Mouse (Mus musculus) yolk sac, embryonic 10.5 days (tissue): ENCODE data around the gene Lgals8.
"Not testable (repeated sequence)": the region's sequence is repeated elsewhere in the genome, so short reads cannot be mapped to it uniquely, and the experiment has no call there.

ENCODE experiments used
- DNase-seq: peaks from one replicate; pipeline ENCODE4 v3.0.0-alpha.2; 2017; ENCODE audit warnings: low spot score

Lgals8 gene

DNA sequence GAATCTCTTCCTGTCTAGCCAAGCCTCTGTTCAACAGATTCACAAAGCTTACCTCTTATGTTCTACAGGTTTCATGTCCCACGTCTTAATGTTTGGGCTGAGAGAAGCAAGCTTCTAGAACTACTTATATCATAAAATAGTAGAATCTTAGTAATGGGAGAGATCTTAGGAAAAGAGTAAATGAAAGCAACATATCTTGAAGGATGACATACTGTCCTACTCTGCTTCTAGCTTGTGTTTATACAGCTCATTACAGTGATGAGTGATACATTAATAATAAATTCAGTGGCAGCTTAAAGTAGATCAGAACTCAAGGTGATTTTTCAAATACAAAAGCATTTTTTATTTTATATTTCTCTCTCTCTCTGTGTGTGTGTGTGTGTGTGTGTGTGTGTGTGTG, at the start of gene Lgals8:
TSS of gene Lgals8 (minus strand) at position 101 of the 400 bp plus-strand sequence.
- no peak for DNase-seq

DNA sequence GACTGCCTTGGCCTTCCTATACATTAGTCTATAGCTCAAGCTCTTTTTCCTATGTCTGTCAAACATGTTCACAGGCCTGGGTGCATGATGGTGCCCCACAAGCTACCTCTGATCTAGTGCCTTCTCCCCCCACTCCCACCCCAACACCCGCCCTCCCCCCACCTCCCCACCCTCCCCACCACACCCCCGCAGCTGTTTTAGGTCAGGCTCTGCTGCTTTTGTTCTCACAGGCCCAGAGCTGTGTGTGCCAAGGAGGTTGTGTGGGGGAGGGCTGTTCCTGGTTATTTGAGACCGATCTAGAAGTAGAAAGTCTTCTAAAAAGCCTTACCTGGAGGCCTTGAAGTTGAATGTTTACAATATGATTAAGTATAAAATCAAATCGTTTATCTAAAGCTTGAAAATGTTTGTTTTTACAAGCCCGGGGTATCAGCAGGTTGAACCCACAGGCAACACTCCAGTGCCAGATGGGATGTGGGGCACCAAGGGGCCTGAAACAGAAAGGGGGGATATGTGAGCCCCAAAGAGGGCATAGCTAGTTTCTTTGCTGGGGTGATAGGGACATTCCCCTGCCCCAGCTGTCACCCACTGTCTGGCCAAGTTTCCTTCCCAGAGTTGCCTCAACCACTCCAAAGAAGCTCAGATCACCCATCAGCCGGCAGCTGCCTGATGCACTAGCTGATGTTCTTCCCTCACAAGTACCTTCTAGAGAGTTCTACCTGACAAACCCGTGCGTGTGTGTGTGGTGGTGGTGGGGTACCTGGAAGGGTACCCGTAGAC, 46.6 kb upstream of the Lgals8 start:
- DNase-seq = no peak

GRCm38 (mm10) chr13:12510032-12510431, 45.3 kb upstream of the Lgals8 start:
- DNase-seq = no peak

- no peak for DNase-seq
These were observed 42.7 kb upstream of the Lgals8 start for GRCm38 (mm10) chr13:12507426-12507825.

DNA sequence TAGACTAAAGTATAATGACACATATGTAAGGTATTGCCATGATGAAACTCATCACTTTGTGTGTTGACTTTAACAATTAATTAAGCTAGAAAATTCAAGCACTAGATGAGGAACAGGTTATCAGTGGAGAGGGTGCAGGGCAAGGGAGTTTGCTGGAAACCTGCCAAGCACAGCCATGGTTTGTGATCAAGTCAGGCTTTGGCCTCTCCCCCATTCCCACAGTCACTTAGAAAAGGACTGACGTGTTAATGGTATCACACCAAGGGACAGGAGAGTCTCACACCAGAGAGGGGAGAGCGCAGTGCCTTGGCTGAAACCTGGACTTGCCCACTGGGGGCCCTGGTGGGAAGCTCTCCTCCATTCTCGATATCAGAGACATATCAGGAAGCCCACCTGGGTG, 40.6 kb upstream of the Lgals8 start:
- DNase-seq = no peak

GRCm38 (mm10) chr13:12503238-12503751, 38.6 kb upstream of the Lgals8 start:
- DNase-seq = no peak

GRCm38 (mm10) chr13:12502665-12503237, 38.0 kb upstream of the Lgals8 start:
- no peak for DNase-seq

DNA sequence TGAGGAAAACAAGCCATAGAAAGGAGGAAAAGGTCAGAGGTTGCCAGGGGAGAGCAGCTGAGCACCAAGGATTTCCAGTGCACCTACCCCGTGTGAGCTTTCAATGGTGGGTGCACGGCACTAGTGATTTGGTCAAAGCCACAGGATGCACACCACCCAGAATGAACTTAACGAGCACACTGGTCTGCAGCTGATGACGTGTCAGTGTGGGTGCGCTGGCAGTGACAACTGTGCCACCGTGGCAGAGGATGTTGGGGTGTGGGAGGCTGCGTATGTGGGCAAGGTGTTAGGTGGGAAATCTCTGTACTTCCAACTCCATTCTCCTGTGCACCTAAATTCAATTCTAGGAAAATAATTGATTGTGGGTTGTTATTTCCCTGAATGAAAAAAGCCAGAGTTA, 34.4 kb upstream of the Lgals8 start:
- no peak for DNase-seq

DNA sequence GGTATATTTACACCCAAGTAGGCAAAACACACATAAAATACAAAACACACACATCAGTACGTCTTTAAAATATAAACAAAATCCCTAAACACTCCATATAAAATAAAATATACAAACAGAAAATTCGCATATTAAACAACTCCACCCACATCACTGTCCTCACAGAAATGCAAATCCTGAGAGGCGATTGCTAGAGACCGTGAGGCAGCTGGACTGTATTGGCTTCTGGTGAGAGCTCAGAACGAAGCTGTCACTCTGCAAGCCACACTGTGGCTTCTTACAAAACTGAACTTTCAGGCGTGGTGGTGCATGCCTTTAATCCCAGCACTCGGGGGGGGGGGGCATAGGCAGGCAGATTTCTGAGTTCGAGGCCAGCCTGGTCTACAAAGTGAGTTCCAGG, 33.1 kb upstream of the Lgals8 start:
- no peak for DNase-seq

GRCm38 (mm10) chr13:12494750-12495149, 30.0 kb upstream of the Lgals8 start:
- DNase-seq = no peak

DNA sequence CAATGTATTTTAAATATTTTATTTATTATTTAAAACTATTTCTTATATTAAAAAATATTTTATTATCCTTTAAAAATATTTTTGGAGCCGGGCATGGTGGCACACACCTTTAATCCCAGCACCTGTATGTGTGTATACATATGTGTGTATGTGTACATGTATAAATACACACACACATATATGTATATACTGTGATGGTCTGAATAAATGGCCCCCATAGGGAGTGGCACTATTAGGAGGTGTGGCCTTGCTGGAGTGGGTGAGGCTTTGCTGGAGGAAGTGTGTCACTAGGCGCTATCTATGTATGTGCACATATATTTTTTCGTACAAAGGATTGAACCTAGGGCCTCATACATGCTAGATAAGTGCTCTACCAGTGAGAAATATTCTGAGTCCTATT, 27.8 kb upstream of the Lgals8 start:
- DNase-seq = no peak

DNA sequence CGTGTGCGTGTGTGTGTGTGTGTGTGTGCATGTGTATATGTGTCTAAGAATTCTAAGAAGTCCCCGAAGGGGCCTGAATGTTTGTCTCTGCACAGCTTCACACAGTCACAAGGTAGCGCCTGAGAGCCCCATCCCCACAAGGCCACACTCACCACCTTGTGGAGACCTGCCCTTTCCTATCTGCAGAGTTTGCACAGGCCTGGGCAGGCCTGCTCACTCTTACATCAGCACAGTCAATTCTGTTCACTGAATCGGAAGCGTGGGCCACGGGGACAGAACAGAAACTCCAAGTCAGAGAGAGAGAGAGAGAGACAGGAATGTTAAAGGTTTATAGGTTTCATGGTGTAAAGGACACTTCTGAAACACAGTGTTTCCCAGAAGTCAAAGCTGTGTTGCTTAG, 20.9 kb upstream of the Lgals8 start:
- no peak for DNase-seq

DNA sequence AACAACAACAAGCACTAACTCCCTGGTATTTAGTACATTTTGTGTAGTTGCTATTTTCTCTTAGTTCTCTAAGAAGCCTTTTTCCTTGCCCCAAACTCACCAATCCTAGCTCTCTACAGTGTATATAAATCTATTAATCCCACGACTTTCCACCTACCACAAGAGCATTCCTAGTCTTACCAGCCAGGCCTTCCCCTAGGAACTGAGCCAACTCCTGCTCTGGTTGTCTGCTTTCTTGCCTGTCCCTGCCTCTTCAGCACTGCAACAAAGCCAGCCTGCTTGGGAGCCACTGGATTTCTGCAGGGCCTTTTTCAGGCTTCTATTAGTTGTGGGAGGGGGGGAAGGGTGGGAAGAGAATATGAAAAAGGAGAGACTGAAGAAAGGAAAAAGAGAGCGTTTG, 20.5 kb upstream of the Lgals8 start:
- no peak for DNase-seq

GRCm38 (mm10) chr13:12479802-12480201, 15.1 kb upstream of the Lgals8 start:
- no peak for DNase-seq

DNA sequence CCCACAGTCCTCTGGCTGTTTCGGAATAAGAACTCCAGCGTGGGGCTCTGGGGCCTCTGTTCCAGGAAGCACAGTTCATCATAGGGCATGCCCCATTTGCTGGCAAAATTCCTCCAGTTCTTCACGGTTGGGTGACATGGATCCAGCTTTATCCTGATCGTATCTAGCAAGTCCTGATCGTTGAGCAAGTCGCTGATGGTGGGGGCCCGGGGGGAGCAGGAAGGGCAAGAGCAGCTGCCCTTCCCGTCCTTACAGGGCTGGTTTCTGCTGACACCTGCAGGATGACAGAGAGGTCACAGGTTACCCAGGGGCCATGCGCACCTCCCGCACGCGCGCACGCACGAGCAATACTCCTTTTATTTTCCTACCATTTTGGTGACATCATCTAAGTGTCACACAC, 13.6 kb upstream of the Lgals8 start:
- DNase-seq = no peak

DNA sequence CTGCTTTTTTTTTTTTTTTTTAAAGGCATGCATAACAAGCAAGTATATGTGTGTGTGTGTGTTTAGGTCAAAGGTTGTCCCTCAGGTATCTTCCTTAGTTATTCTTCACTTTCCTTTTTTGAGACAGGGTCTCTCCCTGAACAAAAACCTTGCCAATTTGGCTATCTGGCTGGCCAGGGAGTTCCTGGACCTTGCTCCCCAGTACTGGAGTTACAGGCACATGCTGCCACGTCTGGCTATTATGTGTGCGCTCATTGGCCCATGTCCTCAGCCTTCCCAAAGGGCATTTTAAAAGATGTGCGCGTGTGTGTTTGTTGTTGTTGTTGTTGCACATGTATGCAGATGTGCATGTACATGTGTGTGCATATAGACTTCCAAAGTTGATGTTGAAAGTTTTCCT, 12.1 kb upstream of the Lgals8 start:
- DNase-seq = no peak

DNA sequence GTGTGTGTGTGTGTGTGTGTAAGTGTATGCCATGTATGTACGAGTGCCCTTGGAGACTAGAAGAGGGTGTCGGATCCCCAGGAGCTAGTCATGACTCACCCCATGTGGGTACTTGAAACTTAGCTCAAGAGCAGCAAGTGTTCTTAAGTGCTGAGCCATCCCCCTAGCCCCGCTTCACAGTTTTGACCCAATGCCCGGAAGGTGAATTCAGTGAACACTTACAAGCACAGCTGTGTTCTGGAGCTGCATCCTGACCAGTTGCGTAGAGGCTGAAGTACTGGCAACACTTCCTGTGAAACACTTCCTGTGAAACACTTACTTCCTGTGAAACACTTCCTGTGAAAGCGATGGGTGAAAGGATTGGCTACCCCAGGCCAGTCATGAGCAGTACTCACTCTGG, 10.5 kb upstream of the Lgals8 start:
- no peak for DNase-seq

DNA sequence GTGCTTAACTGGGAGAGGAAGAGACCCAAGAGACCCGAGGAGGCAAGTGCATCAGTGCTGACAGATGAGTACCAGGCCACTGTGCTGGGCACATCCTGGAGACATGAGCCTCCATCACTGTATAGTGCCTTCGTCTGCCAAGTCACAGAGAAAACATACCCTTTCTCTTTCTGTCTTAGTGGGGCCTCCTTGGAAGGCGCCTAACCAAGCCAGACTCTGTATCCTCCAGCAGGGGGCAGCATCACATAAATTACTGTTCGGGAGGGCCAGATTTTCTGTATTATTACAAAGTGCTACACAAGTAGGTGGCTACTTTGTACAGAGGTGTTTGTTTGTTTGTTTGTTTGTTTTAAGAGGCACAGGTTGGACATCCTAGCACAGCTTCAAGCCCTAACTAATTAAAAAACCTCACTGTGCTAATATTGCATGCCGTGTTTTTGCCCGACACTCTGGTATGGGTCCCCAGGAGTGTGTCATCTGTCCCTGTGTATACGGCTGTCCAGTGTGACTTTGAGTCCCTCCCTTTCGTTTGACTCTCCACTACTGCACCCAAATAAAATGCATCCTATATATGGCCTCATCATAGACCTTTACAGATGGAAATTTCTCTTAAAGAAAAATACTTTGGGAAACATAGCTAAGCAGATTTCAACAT, 9.1 kb upstream of the Lgals8 start:
- peak; percentile 40 for DNase-seq

DNA sequence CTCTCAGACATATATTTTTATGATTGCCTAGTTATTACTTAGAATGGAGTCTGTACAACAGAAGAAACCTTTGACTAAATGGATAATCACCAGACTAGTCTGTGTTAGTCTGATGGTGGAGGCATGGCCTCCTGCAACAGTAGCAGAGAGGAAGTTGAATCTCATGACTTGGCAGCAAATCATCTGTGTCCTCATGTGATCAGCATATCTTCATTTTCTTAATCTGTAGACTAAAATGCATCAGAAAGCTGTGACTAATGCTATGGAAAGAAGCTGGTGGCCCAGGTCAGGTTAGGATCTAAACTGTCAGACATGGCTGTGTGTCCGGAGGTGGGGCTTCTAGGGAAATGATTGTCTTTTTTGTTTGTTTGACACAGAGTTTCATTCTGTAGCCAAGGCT, 3.7 kb upstream of the Lgals8 start:
- DNase-seq = no peak

- not testable (repeated sequence) for DNase-seq
These were observed 585 bp downstream of the Lgals8 start for GRCm38 (mm10) chr13:12464159-12464558.

DNA sequence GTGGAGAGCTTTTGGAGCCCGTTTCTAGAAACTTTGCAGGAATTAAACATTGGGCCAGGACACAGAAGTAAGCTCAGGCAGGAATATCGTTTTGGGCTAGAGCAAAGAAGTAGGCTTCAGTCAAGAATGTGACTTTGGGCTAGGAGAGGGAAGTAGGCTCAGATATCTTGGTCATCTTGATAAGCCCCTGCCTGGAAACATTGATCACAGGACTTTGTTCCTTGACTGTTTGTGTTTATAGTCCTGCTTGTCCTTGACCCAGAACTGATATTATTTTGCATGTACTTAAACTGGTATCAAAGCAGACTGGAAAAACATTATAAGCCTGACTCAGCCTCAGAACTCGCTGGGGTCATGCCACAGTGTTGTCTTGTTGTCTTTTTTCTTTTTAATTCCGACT, 2.1 kb downstream of the Lgals8 start:
- DNase-seq = no peak

DNA sequence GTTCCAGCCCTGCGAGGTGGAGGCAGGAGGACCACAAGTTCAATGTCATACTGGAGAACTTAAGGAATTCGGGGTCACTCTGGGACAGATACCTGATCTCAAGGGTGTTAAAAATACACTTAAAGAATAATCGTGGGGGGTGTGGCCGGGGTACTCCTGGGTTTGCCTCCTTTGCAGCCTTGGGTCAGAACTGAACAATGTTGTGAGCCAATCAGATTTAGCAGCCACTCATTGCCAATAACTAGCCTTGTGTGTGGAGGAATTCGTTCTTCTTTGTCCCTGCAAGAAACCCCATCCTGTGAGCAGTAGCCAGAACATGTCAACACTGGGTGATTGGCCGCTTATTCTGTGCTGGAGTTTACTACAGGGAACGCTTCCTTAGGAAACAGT, 3.0 kb downstream of the Lgals8 start:
- no peak for DNase-seq
